Mouse (Mus musculus): ENCODE data around the gene Gpr27. TPM values are rescaled to one million over a fixed set of nuclear protein-coding genes. Genes with fewer than 3 reads are reported as not detected.

Gpr27 gene
- 1.2 and 1.4 TPM in 2 replicates for polyA plus RNA-seq (2014; fragmentation: Nextera tagmentation; extraction: Ambion mirVana)

DNA sequence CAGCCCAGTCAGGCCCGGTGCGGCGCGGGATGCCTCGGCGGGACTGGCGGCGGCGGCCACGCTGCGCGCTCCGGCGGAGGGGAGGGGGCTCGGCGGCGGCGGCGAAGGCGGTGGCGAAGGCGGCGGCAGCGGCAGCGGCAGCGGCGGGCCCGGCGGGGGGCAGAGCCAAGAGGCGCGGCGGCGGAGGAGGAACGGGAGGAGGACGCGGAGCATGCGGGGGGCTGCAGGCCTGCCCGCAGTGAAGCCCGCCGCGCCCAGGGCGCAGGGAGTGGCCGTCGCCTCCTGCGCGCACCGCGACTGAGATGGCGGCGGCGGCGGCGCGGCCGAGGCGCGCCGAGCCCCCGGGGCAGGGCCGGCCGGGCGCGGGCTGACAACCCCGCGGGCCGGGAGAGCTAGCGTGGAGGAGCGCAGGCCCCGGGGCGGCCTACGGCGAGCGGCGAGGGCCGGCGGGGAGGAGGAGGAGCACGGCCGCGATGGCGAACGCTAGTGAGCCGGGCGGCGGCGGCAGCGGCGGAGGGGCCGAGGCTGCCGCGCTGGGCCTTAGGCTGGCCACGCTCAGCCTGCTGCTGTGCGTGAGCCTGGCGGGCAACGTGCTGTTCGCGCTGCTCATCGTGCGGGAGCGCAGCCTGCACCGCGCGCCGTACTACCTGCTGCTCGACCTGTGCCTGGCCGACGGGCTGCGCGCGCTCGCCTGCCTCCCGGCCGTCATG lies at the start of gene Gpr27:
Gpr27 (plus strand) TSS at position 474 of the 710 bp plus-strand sequence.
- WGBS (ENCODE audit: insufficient replicate concordance): under 1% methylated on average over 91 of the region's 112 CpGs
- Histone ChIP-seq H3K27me3 (ENCODE audit: control insufficient read depth, insufficient read depth, low read length) (peaks cover 73% of the 10 kb centered on the region), H3K4me1 (ENCODE audit: control insufficient read depth, insufficient read depth, low read length) (peaks cover 4% of the 10 kb centered on the region; the same call in 1 of the 2 replicates), H3K9ac (ENCODE audit: low read depth, low read length) (peak within 1 kb of the TSS; percentile 72), H3K4me3 (ENCODE audit: low read depth, low read length) (peak within 1 kb of the TSS; percentile 77), H3K4me2 (peak within 1 kb of the TSS; percentile 85), H3K27ac (ENCODE audit: low read depth, low read length) (no peak within 1 kb of the TSS), H3K9me3 (replicated peaks; ENCODE audit: control insufficient read depth, low read length) (no peaks in the 10 kb centered on the region), H3K36me3 (ENCODE audit: control insufficient read depth, insufficient read depth, low read length) (no peaks in the 10 kb centered on the region)
- ATAC-seq (replicated peaks; ENCODE audit: insufficient number of reproducible peaks, low FRiP score, low TSS enrichment): peak; percentile 61

DNA sequence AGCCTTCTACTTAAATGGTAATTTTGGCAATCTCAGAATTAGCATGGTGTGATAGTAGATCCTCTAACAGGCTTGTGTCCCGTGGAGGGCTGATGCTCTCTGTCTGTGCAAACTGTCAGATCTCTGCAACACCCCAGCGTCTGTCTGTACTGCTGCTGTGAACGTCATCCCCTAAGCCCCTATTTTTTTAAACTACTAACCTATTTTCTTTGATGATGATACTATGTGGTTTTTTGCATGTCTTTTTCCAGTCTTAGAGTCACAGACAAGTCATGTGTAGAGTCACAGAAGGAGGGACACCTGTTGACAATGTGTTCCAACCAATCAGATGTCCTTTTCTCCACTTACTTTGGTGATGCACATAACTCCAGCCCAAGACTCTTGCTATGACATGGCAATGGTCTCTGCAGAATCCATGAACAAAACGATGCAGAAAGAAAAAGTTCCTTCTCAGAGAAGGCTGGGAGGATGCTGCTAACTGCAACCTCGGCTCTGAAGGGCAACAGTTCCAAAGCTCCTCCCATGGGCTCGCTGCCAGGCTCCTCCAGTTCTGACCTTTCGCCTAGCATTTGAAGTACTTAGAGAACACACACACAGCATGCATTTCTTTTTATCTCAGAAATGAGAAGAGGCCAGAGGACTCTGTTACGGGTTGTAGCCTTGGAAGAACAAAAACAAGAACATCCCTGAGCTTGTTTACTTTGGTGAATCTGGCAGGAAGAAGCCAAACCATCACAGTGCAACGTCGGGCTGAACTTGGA lies 48.9 kb upstream of the Gpr27 start:
- H3K27ac ChIP-seq (ENCODE audit: low read depth, low read length): peak overlapping the region; percentile 55
- H3K4me2 ChIP-seq: peak overlapping the region; percentile 7
- no peaks in the 10 kb centered on the region; the same call in 1 of the 2 replicates for H3K27me3 ChIP-seq (ENCODE audit: control insufficient read depth, insufficient read depth, low read length)
- H3K4me1 ChIP-seq (ENCODE audit: control insufficient read depth, insufficient read depth, low read length): peaks cover 21% of the 10 kb centered on the region
- no peaks in the 10 kb centered on the region for H3K9me3 ChIP-seq (replicated peaks; ENCODE audit: control insufficient read depth, low read length)
- no peak overlapping the region for H3K4me3 ChIP-seq (ENCODE audit: low read depth, low read length)
- ATAC-seq (replicated peaks; ENCODE audit: insufficient number of reproducible peaks, low FRiP score, low TSS enrichment): no peak
- no peaks in the 10 kb centered on the region for H3K36me3 ChIP-seq (ENCODE audit: control insufficient read depth, insufficient read depth, low read length)
- no peak overlapping the region for H3K9ac ChIP-seq (ENCODE audit: low read depth, low read length)
- 30% methylated on average over 10 of the region's 10 CpGs for WGBS (ENCODE audit: insufficient replicate concordance)

DNA sequence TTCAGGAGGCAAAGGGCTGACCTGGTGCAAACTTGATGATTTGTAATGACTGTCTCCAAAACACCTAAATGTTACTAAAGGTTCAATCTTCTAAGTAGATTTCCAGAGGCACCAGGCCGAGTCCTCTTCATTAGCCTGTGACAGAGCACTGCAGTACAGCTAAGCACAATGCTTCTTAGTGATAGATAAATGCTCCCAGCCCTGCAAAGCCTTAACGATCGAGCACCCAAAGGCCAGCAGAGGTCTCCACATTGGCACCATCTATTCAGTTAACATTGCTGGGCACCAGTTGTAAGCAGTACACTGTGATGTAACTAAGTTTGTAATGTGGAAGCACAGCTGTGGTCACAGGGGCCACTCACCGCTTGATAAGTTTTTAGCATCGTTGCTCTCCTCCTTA lies 48.1 kb upstream of the Gpr27 start:
- Histone ChIP-seq H3K27ac (ENCODE audit: low read depth, low read length) (peak overlapping the region; percentile 55; the same call in 1 of the 2 replicates), H3K4me3 (ENCODE audit: low read depth, low read length) (no peak overlapping the region), H3K27me3 (ENCODE audit: control insufficient read depth, insufficient read depth, low read length) (no peaks in the 10 kb centered on the region; the same call in 1 of the 2 replicates), H3K36me3 (ENCODE audit: control insufficient read depth, insufficient read depth, low read length) (no peaks in the 10 kb centered on the region), H3K9me3 (replicated peaks; ENCODE audit: control insufficient read depth, low read length) (no peaks in the 10 kb centered on the region), H3K9ac (ENCODE audit: low read depth, low read length) (no peak overlapping the region), H3K4me2 (no peak overlapping the region), H3K4me1 (ENCODE audit: control insufficient read depth, insufficient read depth, low read length) (peaks cover 21% of the 10 kb centered on the region)
- ATAC-seq (replicated peaks; ENCODE audit: insufficient number of reproducible peaks, low FRiP score, low TSS enrichment): no peak
- WGBS (ENCODE audit: insufficient replicate concordance): 59% methylated on average over 5 of the region's 5 CpGs

DNA sequence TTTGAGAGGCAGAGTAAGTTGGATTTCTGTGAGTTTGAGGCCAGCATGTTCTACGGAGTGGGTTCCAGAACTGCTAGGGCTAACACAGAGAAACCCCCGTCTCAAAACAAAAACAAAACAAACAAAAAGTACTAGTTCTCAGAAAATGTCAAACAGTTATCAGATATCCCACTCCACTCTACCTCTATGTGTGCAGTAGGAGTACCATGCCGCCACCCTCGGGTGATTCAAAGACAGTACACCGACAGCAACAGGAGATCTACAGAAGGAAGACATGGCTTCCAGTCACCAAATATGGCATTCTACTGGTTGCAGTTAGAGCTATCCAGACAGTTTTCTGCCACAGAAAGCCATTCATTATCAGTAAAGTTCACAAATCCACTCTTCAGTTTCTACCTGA lies 47.6 kb upstream of the Gpr27 start:
- ATAC-seq (replicated peaks; ENCODE audit: insufficient number of reproducible peaks, low FRiP score, low TSS enrichment): no peak
- Histone ChIP-seq H3K4me2 (no peak overlapping the region), H3K27me3 (ENCODE audit: control insufficient read depth, insufficient read depth, low read length) (no peaks in the 10 kb centered on the region; the same call in 1 of the 2 replicates), H3K4me1 (ENCODE audit: control insufficient read depth, insufficient read depth, low read length) (peaks cover 21% of the 10 kb centered on the region), H3K4me3 (ENCODE audit: low read depth, low read length) (no peak overlapping the region), H3K9me3 (replicated peaks; ENCODE audit: control insufficient read depth, low read length) (no peaks in the 10 kb centered on the region), H3K9ac (ENCODE audit: low read depth, low read length) (no peak overlapping the region), H3K27ac (ENCODE audit: low read depth, low read length) (no peak overlapping the region), H3K36me3 (ENCODE audit: control insufficient read depth, insufficient read depth, low read length) (no peaks in the 10 kb centered on the region)
- WGBS (ENCODE audit: insufficient replicate concordance): 71% methylated on average over 5 of the region's 5 CpGs

DNA sequence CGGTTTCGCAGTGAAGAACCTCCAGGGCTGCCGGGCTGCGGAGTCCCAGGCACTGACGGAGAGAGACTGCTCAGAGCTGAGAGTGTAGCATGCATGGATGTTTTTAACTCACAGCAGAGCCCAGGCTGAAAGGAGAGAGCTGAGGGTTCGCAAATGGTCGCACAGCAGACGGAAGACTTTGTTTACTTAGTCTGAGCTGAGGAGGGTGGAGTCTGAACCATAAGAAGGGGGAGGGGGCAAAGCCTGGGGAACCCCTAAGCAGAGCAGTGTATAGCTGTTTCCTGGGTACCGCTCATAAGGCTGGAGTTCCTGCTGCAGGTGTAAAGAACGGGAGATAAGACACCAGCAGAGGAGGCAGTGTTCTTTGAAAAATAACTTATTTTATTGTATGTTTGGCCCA lies 46.1 kb upstream of the Gpr27 start:
- no peak overlapping the region for H3K9ac ChIP-seq (ENCODE audit: low read depth, low read length)
- 43% methylated on average over 10 of the region's 10 CpGs for WGBS (ENCODE audit: insufficient replicate concordance)

DNA sequence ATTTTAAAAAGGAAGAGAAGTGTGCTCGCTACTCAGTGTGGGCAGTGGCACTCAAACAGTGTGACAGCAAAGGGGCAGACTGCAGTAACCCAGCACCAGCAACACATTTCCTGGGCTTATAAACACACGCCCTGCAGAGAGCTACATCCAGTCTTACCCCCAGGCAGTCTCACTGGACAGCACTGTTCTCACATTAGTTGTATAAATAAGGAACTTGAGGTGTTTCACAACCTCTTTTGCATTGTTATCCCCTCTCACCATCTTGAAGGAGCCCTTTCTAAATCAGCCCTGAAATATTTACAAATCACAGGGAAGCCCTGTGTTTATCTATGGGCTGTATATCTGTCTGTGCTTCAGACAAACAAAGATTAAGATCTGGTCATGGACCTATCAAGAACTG lies 43.2 kb upstream of the Gpr27 start:
- H3K36me3 ChIP-seq (ENCODE audit: control insufficient read depth, insufficient read depth, low read length): no peaks in the 10 kb centered on the region
- H3K27me3 ChIP-seq (ENCODE audit: control insufficient read depth, insufficient read depth, low read length): no peaks in the 10 kb centered on the region; the same call in 1 of the 2 replicates
- H3K4me3 ChIP-seq (ENCODE audit: low read depth, low read length): no peak overlapping the region
- no peak overlapping the region for H3K4me2 ChIP-seq
- no peak overlapping the region for H3K9ac ChIP-seq (ENCODE audit: low read depth, low read length)
- WGBS (ENCODE audit: insufficient replicate concordance): 48% methylated on average over 2 of the region's 2 CpGs
- no peak for ATAC-seq (replicated peaks; ENCODE audit: insufficient number of reproducible peaks, low FRiP score, low TSS enrichment)
- H3K9me3 ChIP-seq (replicated peaks; ENCODE audit: control insufficient read depth, low read length): no peaks in the 10 kb centered on the region
- H3K4me1 ChIP-seq (ENCODE audit: control insufficient read depth, insufficient read depth, low read length): peaks cover 10% of the 10 kb centered on the region
- H3K27ac ChIP-seq (ENCODE audit: low read depth, low read length): no peak overlapping the region

More for the DNA sequence above, 46.1 kb upstream of the Gpr27 start:
- H3K36me3 ChIP-seq (ENCODE audit: control insufficient read depth, insufficient read depth, low read length): no peaks in the 10 kb centered on the region
- H3K27me3 ChIP-seq (ENCODE audit: control insufficient read depth, insufficient read depth, low read length): no peaks in the 10 kb centered on the region; the same call in 1 of the 2 replicates
- peaks cover 21% of the 10 kb centered on the region for H3K4me1 ChIP-seq (ENCODE audit: control insufficient read depth, insufficient read depth, low read length)
- no peak overlapping the region for H3K4me3 ChIP-seq (ENCODE audit: low read depth, low read length)
- H3K9me3 ChIP-seq (replicated peaks; ENCODE audit: control insufficient read depth, low read length): no peaks in the 10 kb centered on the region
- ATAC-seq (replicated peaks; ENCODE audit: insufficient number of reproducible peaks, low FRiP score, low TSS enrichment): no peak
- H3K27ac ChIP-seq (ENCODE audit: low read depth, low read length): no peak overlapping the region
- no peak overlapping the region; the same call in 1 of the 2 replicates for H3K4me2 ChIP-seq

DNA sequence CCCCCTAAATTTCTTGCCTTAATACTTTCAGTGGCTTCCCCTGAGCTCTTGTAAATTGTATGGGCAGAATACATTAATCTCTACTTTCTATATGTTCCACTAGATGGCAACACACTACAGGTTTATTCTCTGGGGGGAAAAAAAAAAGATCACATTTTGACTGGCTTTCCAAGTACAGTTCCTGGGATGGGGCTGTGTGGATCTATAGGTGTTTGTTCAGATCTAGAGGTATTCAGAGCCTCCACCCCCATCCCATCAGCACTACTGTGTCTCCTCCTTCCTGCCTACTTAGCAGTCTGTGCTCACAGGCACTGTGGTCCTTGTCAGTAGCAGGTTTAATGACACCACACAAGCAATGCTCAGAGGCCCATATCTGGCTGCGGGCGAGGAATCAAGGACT lies 40.1 kb upstream of the Gpr27 start:
- H3K9me3 ChIP-seq (replicated peaks; ENCODE audit: control insufficient read depth, low read length): no peaks in the 10 kb centered on the region
- no peak overlapping the region for H3K4me2 ChIP-seq
- H3K9ac ChIP-seq (ENCODE audit: low read depth, low read length): no peak overlapping the region
- no peaks in the 10 kb centered on the region for H3K4me1 ChIP-seq (ENCODE audit: control insufficient read depth, insufficient read depth, low read length)
- H3K36me3 ChIP-seq (ENCODE audit: control insufficient read depth, insufficient read depth, low read length): no peaks in the 10 kb centered on the region
- no peaks in the 10 kb centered on the region; the same call in 1 of the 2 replicates for H3K27me3 ChIP-seq (ENCODE audit: control insufficient read depth, insufficient read depth, low read length)
- H3K27ac ChIP-seq (ENCODE audit: low read depth, low read length): no peak overlapping the region
- ATAC-seq (replicated peaks; ENCODE audit: insufficient number of reproducible peaks, low FRiP score, low TSS enrichment): no peak
- no peak overlapping the region for H3K4me3 ChIP-seq (ENCODE audit: low read depth, low read length)
- 62% methylated on average over 2 of the region's 2 CpGs for WGBS (ENCODE audit: insufficient replicate concordance)

DNA sequence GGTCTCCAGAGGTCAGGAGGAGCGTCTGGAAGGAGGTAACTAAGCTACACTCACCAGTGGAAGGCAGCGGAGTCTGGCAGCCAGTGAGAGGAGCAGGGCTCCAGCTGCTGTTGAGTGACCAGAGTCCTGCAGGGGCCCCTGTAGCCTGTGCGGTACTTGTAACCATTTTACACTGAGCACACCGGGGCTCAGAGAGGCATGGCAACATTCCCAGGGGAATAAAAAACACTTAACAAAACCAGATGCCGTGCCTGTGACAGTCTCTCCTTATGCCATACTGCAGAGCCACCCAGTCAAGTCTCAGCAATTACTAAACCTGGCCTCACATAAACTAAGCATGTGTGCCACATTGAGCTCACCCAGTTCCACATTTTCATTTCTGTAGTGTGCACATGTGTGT lies 38.1 kb upstream of the Gpr27 start:
- H3K9ac ChIP-seq (ENCODE audit: low read depth, low read length): no peak overlapping the region
- no peaks in the 10 kb centered on the region for H3K36me3 ChIP-seq (ENCODE audit: control insufficient read depth, insufficient read depth, low read length)
- no peaks in the 10 kb centered on the region for H3K4me1 ChIP-seq (ENCODE audit: control insufficient read depth, insufficient read depth, low read length)
- H3K4me2 ChIP-seq: no peak overlapping the region
- H3K9me3 ChIP-seq (replicated peaks; ENCODE audit: control insufficient read depth, low read length): no peaks in the 10 kb centered on the region
- ATAC-seq (replicated peaks; ENCODE audit: insufficient number of reproducible peaks, low FRiP score, low TSS enrichment): no peak
- H3K27ac ChIP-seq (ENCODE audit: low read depth, low read length): no peak overlapping the region
- H3K4me3 ChIP-seq (ENCODE audit: low read depth, low read length): no peak overlapping the region
- 57% methylated on average over 5 of the region's 5 CpGs for WGBS (ENCODE audit: insufficient replicate concordance)
- no peaks in the 10 kb centered on the region for H3K27me3 ChIP-seq (ENCODE audit: control insufficient read depth, insufficient read depth, low read length)
